Mouse (Mus musculus) kidney, embryonic 16.5 days (tissue): ENCODE measurements around the gene Gm14597. TPM values are rescaled to one million over a fixed set of nuclear protein-coding genes. Genes with fewer than 3 reads are reported as not detected.
A peak's percentile ranks its signal among the peaks of the same experiment; 100 is the strongest.
"Not testable (repeated sequence)": the region's sequence is repeated elsewhere in the genome, so short reads cannot be mapped to it uniquely, and the experiment has no call there.

Source experiments
- ATAC-seq: fragments of 200-750 bp; cut with Nextera tagmentation; 2 replicates; pipeline ENCODE4 v1.8.0; 2017; ENCODE audit warnings: moderate TSS enrichment; ENCODE audit not compliant: low FRiP score, low TSS enrichment
- H3K27ac ChIP-seq: fragments of 300-500 bp; sonication (generic); 2 replicates; pipeline ENCODE4 v1.5.1; 2014; ENCODE audit warnings: low read length
- H3K27me3 ChIP-seq: fragments of 300-500 bp; sonication (generic); 2 replicates; pipeline ENCODE4 v1.6.1; 2014; ENCODE audit warnings: low read length, control low read depth, mixed read lengths; ENCODE audit not compliant: insufficient read depth
- H3K36me3 ChIP-seq: fragments of 300-500 bp; sonication (generic); 2 replicates; pipeline ENCODE4 v1.6.1; 2014; ENCODE audit warnings: low read length, control low read depth, mixed read lengths; ENCODE audit not compliant: insufficient read depth
- H3K4me1 ChIP-seq: fragments of 300-500 bp; sonication (generic); 2 replicates; pipeline ENCODE4 v1.6.1; 2014; ENCODE audit warnings: low read length, control low read depth, mixed read lengths; ENCODE audit not compliant: insufficient read depth
- H3K4me2 ChIP-seq: fragments of 300-500 bp; sonication (generic); replicated peaks from 2 replicates; pipeline ENCODE4 v1.6.1; 2014; ENCODE audit warnings: low read depth, low read length
- H3K4me3 ChIP-seq: fragments of 300-500 bp; sonication (generic); 2 replicates; pipeline ENCODE4 v1.5.1; 2014; ENCODE audit warnings: mild to moderate bottlenecking, low read length
- H3K9ac ChIP-seq: fragments of 300-500 bp; sonication (generic); replicated peaks from 2 replicates; pipeline ENCODE4 v1.6.1; 2014; ENCODE audit warnings: low read length
- H3K9me3 ChIP-seq: fragments of 300-500 bp; sonication (generic); 2 replicates; pipeline ENCODE4 v1.6.1; 2016; ENCODE audit warnings: low read length, control low read depth
- WGBS: fragments of 180-500 bp; shearing (Covaris S2); extraction: QIAGEN DNeasy Blood & Tissue Kit; methylation state at CpG from one replicate; pipeline ENCODE4 v1.1.7; 2014; 5-methylcytosine and 5-hydroxymethylcytosine counted together
- polyA plus RNA-seq: library from polyadenylated mRNA; unstranded; fragments of >200 nt; fragmentation: Nextera tagmentation; extraction: Ambion mirVana; gene quantifications from 2 replicates; pipeline ENCODE4 v1.2.1, GENCODE M21; 2015

Gm14597 gene
- polyA plus RNA-seq, result not detected in 2 replicates

DNA sequence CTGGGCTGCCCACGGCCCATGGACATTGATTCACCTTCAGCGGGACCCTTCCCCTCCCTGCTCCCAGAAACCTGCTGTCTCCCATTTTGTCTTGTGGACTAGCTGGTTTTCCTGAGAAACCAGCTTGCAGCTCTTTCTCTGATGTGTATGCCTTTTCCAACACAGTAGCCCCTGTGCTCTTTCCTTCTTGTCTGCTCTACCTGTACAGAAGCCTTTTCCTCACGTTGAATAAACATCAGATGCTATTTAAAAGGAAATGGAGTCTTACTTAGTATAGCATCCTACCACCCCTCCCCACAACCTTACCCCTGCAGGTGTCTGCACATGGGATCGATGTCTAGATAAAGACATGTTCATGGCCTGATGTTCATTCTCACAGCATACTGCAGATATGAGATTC, at the start of gene Gm14597:
Gene Gm14597, minus strand, starts transcription at position 101 of the 400 bp plus-strand sequence.
- not testable (repeated sequence) for H3K36me3 ChIP-seq, ATAC-seq, H3K27me3 ChIP-seq, H3K27ac ChIP-seq, H3K9me3 ChIP-seq, H3K4me1 ChIP-seq
- peak within 1 kb of the TSS; percentile 54 for H3K4me3 ChIP-seq
- peak within 1 kb of the TSS; percentile 54 for H3K4me2 ChIP-seq
- 82% methylated on average over 2 of the region's 4 CpGs for WGBS
- peak within 1 kb of the TSS; percentile 65 for H3K9ac ChIP-seq

DNA sequence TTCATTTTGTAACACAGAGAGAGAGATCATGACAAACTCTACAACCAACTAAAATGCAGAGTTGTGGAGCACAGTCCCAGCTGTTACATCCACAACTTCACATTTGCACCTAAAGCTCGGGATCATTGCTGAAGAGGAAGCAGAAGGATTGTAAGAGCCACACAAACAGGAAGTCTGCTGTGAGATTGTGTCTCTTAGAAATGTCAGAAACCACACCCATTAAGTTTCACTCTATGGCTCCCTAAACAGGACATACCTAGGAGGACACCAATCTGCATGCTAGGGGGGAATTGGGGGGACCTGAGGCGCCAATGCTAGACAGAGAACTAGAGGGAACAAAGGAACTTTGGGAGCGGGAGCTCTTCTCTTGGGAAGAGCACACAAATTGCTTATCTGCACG, 44.1 kb upstream of the Gm14597 start:
- not testable (repeated sequence) for H3K4me3 ChIP-seq, H3K4me1 ChIP-seq, H3K27ac ChIP-seq, H3K4me2 ChIP-seq, H3K36me3 ChIP-seq, H3K9ac ChIP-seq, H3K27me3 ChIP-seq, H3K9me3 ChIP-seq, ATAC-seq
- WGBS, result 61% methylated on average over 4 of the region's 4 CpGs

DNA sequence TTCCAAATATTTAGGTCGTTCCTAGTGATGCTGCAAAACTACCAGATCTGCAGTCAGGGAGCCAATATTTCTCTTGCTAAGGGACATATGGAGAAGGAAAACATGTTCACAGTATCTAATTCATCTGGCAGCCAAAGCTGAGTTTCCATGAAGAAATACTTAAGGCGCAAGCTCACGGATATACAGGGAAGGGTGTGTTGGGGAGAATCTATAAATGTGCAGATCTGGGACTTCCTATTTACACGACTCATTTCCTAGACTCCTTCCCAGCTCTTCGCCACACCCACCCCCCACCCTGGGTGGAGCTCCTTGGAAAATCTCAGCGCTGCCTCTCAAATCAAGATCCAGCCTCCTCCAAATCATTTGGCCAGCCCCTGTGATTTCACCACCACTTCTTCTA, 37.1 kb upstream of the Gm14597 start:
- H3K36me3 ChIP-seq, result no peaks in the 10 kb centered on the region
- H3K4me2 ChIP-seq, result no peak overlapping the region
- no peak overlapping the region for H3K27ac ChIP-seq
- ATAC-seq, result no peak
- H3K4me1 ChIP-seq, result no peaks in the 10 kb centered on the region
- 80% methylated on average over 6 of the region's 6 CpGs for WGBS
- no peaks in the 10 kb centered on the region for H3K27me3 ChIP-seq
- no peak overlapping the region for H3K9ac ChIP-seq
- H3K9me3 ChIP-seq, result no peaks in the 10 kb centered on the region
- no peak overlapping the region for H3K4me3 ChIP-seq

DNA sequence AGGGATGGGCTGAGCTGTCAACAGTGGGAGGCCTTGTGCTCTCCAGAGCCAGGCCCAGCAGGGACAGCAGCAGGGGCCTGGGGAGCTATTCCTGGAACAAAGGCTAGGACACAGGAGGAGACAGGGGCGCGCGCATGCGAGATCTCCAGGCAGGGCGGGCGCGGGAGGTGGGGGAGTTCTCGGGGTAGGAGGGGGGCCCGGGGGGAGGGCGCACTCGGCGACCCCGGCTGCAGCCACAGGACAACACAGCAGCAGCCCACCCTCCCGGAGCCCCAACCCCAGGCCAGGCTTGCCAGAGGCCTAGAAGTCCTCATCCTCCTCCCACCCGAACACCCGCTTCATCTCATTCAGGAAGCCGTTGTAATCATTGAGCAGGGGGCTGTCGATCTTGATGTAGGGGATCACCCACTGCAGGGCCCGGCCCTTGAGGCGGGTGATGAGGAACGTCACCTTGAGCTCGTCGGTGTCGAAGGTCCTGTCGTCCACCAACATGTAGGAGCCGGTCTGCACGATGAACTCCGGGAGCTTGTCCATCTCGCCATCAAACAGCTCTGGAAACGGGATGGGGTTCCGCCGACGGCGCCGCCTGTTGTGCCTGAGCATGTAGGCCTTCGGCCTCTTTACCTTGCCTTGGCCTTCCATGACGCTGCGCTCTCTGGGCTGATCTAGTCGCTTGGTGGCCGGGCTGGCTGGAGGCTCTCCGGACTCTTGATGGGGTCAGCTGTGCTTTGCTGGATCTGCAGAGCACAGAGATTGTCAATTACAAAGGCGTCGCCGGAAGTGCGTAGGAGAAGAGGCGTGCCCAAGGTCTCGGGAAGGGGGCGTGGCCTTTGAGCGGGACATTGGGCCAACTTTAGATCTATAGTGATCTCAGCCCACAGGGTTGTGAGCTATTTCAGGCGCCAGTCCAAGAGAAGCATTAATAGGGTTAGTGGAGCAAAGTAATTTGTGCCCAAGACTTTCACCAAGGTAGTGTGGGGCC, 34.5 kb upstream of the Gm14597 start, which contains the start of gene Rtl8a:
Gene Rtl8a, minus strand, starts transcription at position 703 of the 982 bp plus-strand sequence.
- Histone ChIP-seq H3K27ac (peak within 1 kb of the TSS; percentile 23; the same call in 1 of the 2 replicates), H3K4me3 (peak within 1 kb of the TSS; percentile 38), H3K4me2 (peak within 1 kb of the TSS; percentile 38)
- WGBS, result 23% methylated on average over 9 of the region's 50 CpGs
- ATAC-seq, result peak; percentile 96
- H3K4me1 ChIP-seq, H3K9me3 ChIP-seq, H3K9ac ChIP-seq, H3K27me3 ChIP-seq, H3K36me3 ChIP-seq: not testable (repeated sequence)

DNA sequence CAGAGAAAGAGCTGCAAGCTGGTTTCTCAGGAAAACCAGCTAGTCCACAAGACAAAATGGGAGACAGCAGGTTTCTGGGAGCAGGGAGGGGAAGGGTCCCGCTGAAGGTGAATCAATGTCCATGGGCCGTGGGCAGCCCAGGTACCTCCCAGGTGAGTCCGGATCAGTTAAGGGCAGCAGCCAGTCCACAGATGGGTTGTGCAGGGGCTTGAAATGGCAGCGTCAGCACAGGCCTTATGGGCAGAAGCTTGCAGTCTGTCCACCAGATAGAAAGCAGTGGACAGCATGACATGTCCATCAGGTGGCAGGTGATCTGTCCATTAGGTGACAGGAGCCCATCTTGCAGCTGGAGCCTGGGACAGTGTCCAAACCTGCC, 33.8 kb upstream of the Gm14597 start:
- Histone ChIP-seq H3K4me2 (peak overlapping the region; percentile 32; the same call in 1 of the 2 replicates), H3K4me3 (0 out of 2 replicates have a peak overlapping the region, but pooled peaks have one; percentile 15)
- H3K4me1 ChIP-seq, H3K9ac ChIP-seq, H3K36me3 ChIP-seq, H3K27ac ChIP-seq, H3K27me3 ChIP-seq, ATAC-seq, H3K9me3 ChIP-seq: not testable (repeated sequence)
- WGBS, result 70% methylated on average over 4 of the region's 4 CpGs

DNA sequence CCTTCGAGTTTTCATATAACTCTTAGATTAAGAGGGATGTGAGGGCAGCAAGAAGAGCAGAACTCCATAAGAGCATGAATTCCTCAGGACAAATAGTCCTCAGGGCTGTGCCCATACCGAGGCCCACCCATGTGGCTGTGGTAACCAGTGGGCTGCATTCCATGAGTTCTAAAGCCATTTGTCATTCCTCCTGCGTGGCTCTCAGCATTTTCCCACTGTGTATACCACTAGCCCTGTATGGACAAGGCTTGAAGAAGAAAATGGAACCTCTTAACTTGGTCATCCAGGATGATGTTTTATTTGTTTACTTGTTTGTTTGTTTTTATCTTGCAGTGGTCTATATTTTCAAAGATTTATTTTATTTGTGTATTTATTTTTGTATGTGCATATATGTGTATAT, 29.3 kb upstream of the Gm14597 start:
- H3K36me3 ChIP-seq, H3K9ac ChIP-seq, H3K27me3 ChIP-seq, H3K4me1 ChIP-seq, H3K4me2 ChIP-seq, H3K9me3 ChIP-seq, H3K4me3 ChIP-seq, ATAC-seq, H3K27ac ChIP-seq: not testable (repeated sequence)
- 66% methylated on average over 3 of the region's 3 CpGs for WGBS

DNA sequence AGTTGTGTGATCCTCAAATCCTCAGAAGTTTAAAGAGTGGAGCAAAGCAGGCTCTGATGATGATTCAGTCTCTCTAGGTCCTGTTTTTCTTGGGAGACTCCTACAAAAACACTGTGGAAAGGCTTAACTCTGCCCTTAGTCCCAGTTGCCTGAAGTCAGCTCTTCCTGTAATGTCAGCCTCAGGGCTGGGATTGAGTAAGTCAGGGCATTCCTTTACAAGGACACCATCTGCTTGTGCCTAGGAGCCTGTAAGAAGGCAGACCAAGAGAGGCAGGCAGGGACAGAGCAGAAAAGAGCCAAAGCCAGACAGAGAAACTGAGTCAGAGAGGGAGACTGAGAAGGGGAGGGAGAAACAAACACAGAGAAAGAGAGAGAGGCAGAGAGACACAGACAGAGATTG, 2.6 kb upstream of the Gm14597 start:
- not testable (repeated sequence) for H3K27ac ChIP-seq, H3K4me1 ChIP-seq, H3K27me3 ChIP-seq, H3K9me3 ChIP-seq, H3K4me3 ChIP-seq, H3K9ac ChIP-seq, H3K36me3 ChIP-seq, H3K4me2 ChIP-seq, ATAC-seq

DNA sequence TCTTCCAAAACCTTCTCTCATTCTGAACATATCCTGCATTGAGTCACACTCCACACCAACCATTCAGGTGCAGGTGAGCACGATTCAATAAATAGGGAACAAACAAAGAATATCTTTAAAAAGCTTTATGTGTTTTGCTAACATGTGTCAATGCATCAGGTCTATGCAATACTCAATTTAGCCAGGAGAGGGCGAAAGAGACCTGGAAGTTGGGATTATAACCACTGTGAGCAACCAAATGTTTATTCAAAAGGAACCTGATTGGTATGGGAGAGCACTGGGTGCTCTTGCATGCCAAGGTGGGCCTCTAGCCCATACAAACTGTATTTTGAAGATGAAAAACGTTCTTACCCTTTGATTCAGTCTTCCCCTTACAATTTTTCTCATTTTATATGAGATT, 1.8 kb upstream of the Gm14597 start:
- Histone ChIP-seq H3K27me3 (no peaks in the 10 kb centered on the region), H3K9me3 (no peaks in the 10 kb centered on the region), H3K4me3 (no peak overlapping the region), H3K4me2 (no peak overlapping the region), H3K27ac (no peak overlapping the region), H3K9ac (no peak overlapping the region), H3K36me3 (no peaks in the 10 kb centered on the region), H3K4me1 (no peaks in the 10 kb centered on the region)
- 1% methylated on average over 3 of the region's 3 CpGs for WGBS
- ATAC-seq, result no peak

DNA sequence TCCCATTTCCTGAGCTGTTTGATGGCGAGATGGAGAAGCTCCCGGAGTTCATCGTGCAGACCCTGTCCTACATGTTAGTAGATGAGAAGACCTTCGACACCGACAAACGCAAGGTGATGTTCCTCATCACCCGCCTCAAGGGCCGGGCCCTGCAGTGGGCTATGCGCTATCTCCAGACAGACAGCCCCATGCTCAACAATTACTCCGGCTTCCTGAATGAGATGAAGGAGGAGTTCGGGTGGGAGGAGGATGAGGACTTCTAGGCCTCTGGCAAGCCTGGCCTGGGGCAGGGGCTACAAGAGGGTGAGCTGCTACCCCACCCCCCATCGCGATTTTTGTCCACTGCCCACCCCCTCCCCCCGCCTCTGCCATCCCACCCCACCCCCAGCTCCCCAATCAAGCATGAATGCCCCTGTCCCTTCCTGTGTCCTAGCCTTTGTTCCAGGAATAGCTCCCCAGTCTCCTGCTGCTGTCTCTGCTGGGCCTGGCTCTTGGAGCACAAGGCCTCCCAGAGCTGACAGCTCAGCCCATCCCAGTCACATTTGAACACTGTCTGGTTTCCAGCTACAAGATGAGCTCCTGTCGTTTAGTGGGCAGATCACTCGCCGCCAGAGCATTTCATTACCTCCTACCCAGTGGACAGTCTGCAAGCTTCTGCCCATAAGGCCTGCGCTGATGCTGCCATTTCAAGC, 511 bp downstream of the Gm14597 start:
- H3K9me3 ChIP-seq, result no peaks in the 10 kb centered on the region
- H3K4me2 ChIP-seq, result peak overlapping the region; percentile 54
- WGBS, result 32% methylated on average over 15 of the region's 18 CpGs
- peak overlapping the region; percentile 54 for H3K4me3 ChIP-seq
- H3K4me1 ChIP-seq, result no peaks in the 10 kb centered on the region
- H3K9ac ChIP-seq, result peak overlapping the region; percentile 65
- ATAC-seq, result peak; percentile 78
- H3K36me3 ChIP-seq, result no peaks in the 10 kb centered on the region
- no peak overlapping the region for H3K27ac ChIP-seq
- no peaks in the 10 kb centered on the region for H3K27me3 ChIP-seq
